Mouse (Mus musculus) testis, postnatal 10 days (tissue): ENCODE measurements around the gene Mep1a.

Experiments
- DNase-seq: peaks from one replicate; pipeline ENCODE4 v3.0.0; 2021; ENCODE audit warnings: low spot score

The Mep1a gene

GRCm38 (mm10) chr17:43477621-43478020 is 25.0 kb downstream of the Mep1a start:
- no peak for DNase-seq

- DNase-seq = no peak
Measured at GRCm38 (mm10) chr17:43474775-43475174, 27.8 kb downstream of the Mep1a start.

GRCm38 (mm10) chr17:43472558-43472957 is 30.1 kb downstream of the Mep1a start:
- DNase-seq = no peak

- DNase-seq = no peak
Measured at GRCm38 (mm10) chr17:43470039-43470438, 32.6 kb downstream of the Mep1a start.

- DNase-seq = peak; percentile 87
Measured at GRCm38 (mm10) chr17:43460245-43461181, 42.1 kb downstream of the Mep1a start.

- DNase-seq = no peak
Measured at GRCm38 (mm10) chr17:43459737-43460230, 42.8 kb downstream of the Mep1a start.

- DNase-seq = peak; percentile 88
Measured at GRCm38 (mm10) chr17:43458598-43458997, 44.0 kb downstream of the Mep1a start.

- no peak for DNase-seq
Measured at GRCm38 (mm10) chr17:43451216-43451615, 51.4 kb downstream of the Mep1a start.

- DNase-seq = no peak
Measured at GRCm38 (mm10) chr17:43434485-43434884, 68.1 kb downstream of the Mep1a start.

- DNase-seq = no peak
Measured at GRCm38 (mm10) chr17:43431692-43432091, 70.9 kb downstream of the Mep1a start.
